Mouse (Mus musculus): Measurements from ENCODE around the gene Mfrp. TPM values are rescaled to one million over a fixed set of nuclear protein-coding genes. Genes with fewer than 3 reads are reported as not detected.
A peak's percentile ranks its signal among the peaks of the same experiment; 100 is the strongest.

Gene Mfrp
- polyA plus RNA-seq, 1 experiment from 2014 or later: 0.14 TPM

GRCm38 (mm10) chr9:44071914-44072598 is 29.5 kb upstream of the Mfrp start:
- WGBS: 34% methylated on average over 11 of the region's 11 CpGs
- H3K27ac ChIP-seq: no peak overlapping the region
- no peak overlapping the region for H3K4me3 ChIP-seq
- H3K9me3 ChIP-seq: no peaks in the 10 kb centered on the region
- no peak overlapping the region for H3K4me2 ChIP-seq
- peaks cover 11% of the 10 kb centered on the region for H3K27me3 ChIP-seq
- no peak for ATAC-seq (ENCODE audit: borderline replicate concordance, extremely low read depth, low FRiP score, low TSS enrichment)
- H3K4me1 ChIP-seq: peaks cover 24% of the 10 kb centered on the region
- no peaks in the 10 kb centered on the region for H3K36me3 ChIP-seq
- no peak overlapping the region for H3K9ac ChIP-seq

- WGBS: 41% methylated on average over 4 of the region's 4 CpGs
- no peak for ATAC-seq (ENCODE audit: borderline replicate concordance, extremely low read depth, low FRiP score, low TSS enrichment)
- Histone ChIP-seq H3K27ac (no peak overlapping the region), H3K36me3 (no peaks in the 10 kb centered on the region), H3K9ac (no peak overlapping the region), H3K4me3 (no peak overlapping the region), H3K9me3 (no peaks in the 10 kb centered on the region), H3K4me1 (peaks cover 18% of the 10 kb centered on the region), H3K27me3 (peaks cover 11% of the 10 kb centered on the region), H3K4me2 (no peak overlapping the region)
Observed at GRCm38 (mm10) chr9:44072599-44072915, 29.0 kb upstream of the Mfrp start.

- WGBS: 66% methylated on average over 5 of the region's 5 CpGs
- Histone ChIP-seq H3K9me3 (no peaks in the 10 kb centered on the region), H3K9ac (no peak overlapping the region), H3K27ac (no peak overlapping the region), H3K4me3 (no peak overlapping the region), H3K4me1 (peaks cover 18% of the 10 kb centered on the region; the same call in 1 of the 2 replicates), H3K27me3 (peaks cover 11% of the 10 kb centered on the region), H3K36me3 (no peaks in the 10 kb centered on the region), H3K4me2 (no peak overlapping the region)
- ATAC-seq (ENCODE audit: borderline replicate concordance, extremely low read depth, low FRiP score, low TSS enrichment): no peak
Observed at GRCm38 (mm10) chr9:44073115-44073514, 28.4 kb upstream of the Mfrp start.

- no peak overlapping the region for H3K9ac ChIP-seq
- no peak overlapping the region for H3K27ac ChIP-seq
- ATAC-seq (ENCODE audit: borderline replicate concordance, extremely low read depth, low FRiP score, low TSS enrichment): no peak
- no peak overlapping the region for H3K4me3 ChIP-seq
- H3K9me3 ChIP-seq: no peaks in the 10 kb centered on the region
- H3K4me2 ChIP-seq: no peak overlapping the region
- peaks cover 11% of the 10 kb centered on the region for H3K27me3 ChIP-seq
- H3K4me1 ChIP-seq: peaks cover 32% of the 10 kb centered on the region
- no peaks in the 10 kb centered on the region for H3K36me3 ChIP-seq
- 62% methylated on average over 9 of the region's 9 CpGs for WGBS
Observed at GRCm38 (mm10) chr9:44074395-44075275, 26.9 kb upstream of the Mfrp start.

GRCm38 (mm10) chr9:44075276-44075995 is 26.1 kb upstream of the Mfrp start:
- WGBS: 80% methylated on average over 24 of the region's 24 CpGs
- Histone ChIP-seq H3K36me3 (no peaks in the 10 kb centered on the region), H3K27ac (no peak overlapping the region), H3K9me3 (no peaks in the 10 kb centered on the region), H3K4me1 (peaks cover 32% of the 10 kb centered on the region), H3K4me2 (no peak overlapping the region), H3K27me3 (peaks cover 7% of the 10 kb centered on the region), H3K4me3 (no peak overlapping the region), H3K9ac (no peak overlapping the region)
- ATAC-seq (ENCODE audit: borderline replicate concordance, extremely low read depth, low FRiP score, low TSS enrichment): no peak

- no peak overlapping the region for H3K9ac ChIP-seq
Observed at GRCm38 (mm10) chr9:44075996-44076763, 25.3 kb upstream of the Mfrp start.

GRCm38 (mm10) chr9:44076764-44077120 is 24.8 kb upstream of the Mfrp start:
- no peaks in the 10 kb centered on the region for H3K36me3 ChIP-seq
- no peaks in the 10 kb centered on the region for H3K9me3 ChIP-seq
- no peak overlapping the region for H3K4me3 ChIP-seq
- no peak overlapping the region for H3K9ac ChIP-seq
- ATAC-seq (ENCODE audit: borderline replicate concordance, extremely low read depth, low FRiP score, low TSS enrichment): no peak
- WGBS: 16% methylated on average over 5 of the region's 5 CpGs
- peaks cover 22% of the 10 kb centered on the region for H3K4me1 ChIP-seq
- no peak overlapping the region for H3K4me2 ChIP-seq
- no peak overlapping the region for H3K27ac ChIP-seq
- H3K27me3 ChIP-seq: no peaks in the 10 kb centered on the region; the same call in none of the 2 replicates

More at GRCm38 (mm10) chr9:44075996-44076763, 25.3 kb upstream of the Mfrp start:
- no peak overlapping the region for H3K27ac ChIP-seq
- H3K4me2 ChIP-seq: no peak overlapping the region
- ATAC-seq (ENCODE audit: borderline replicate concordance, extremely low read depth, low FRiP score, low TSS enrichment): no peak
- H3K36me3 ChIP-seq: no peaks in the 10 kb centered on the region
- no peaks in the 10 kb centered on the region for H3K9me3 ChIP-seq
- peaks cover 27% of the 10 kb centered on the region for H3K4me1 ChIP-seq
- WGBS: 63% methylated on average over 16 of the region's 16 CpGs
- H3K27me3 ChIP-seq: no peaks in the 10 kb centered on the region; the same call in none of the 2 replicates
- H3K4me3 ChIP-seq: no peak overlapping the region

GRCm38 (mm10) chr9:44077266-44077910 is 24.1 kb upstream of the Mfrp start:
- peaks cover 17% of the 10 kb centered on the region for H3K4me1 ChIP-seq
- WGBS: 73% methylated on average over 11 of the region's 11 CpGs
- no peak overlapping the region for H3K9ac ChIP-seq

GRCm38 (mm10) chr9:44078136-44078797 is 23.3 kb upstream of the Mfrp start:
- H3K9me3 ChIP-seq: no peaks in the 10 kb centered on the region
- no peak overlapping the region for H3K27ac ChIP-seq
- peaks cover 14% of the 10 kb centered on the region for H3K4me1 ChIP-seq
- no peak for ATAC-seq (ENCODE audit: borderline replicate concordance, extremely low read depth, low FRiP score, low TSS enrichment)
- whole genome bisulfite sequencing: 74% methylated on average over 10 of the region's 10 CpGs
- peaks cover 11% of the 10 kb centered on the region for H3K27me3 ChIP-seq
- no peak overlapping the region for H3K9ac ChIP-seq
- H3K36me3 ChIP-seq: no peaks in the 10 kb centered on the region
- no peak overlapping the region for H3K4me3 ChIP-seq
- H3K4me2 ChIP-seq: peak overlapping the region; percentile 24

More at GRCm38 (mm10) chr9:44077266-44077910, 24.1 kb upstream of the Mfrp start:
- peaks cover 2% of the 10 kb centered on the region for H3K27me3 ChIP-seq
- no peaks in the 10 kb centered on the region for H3K9me3 ChIP-seq
- no peaks in the 10 kb centered on the region for H3K36me3 ChIP-seq
- no peak overlapping the region for H3K4me2 ChIP-seq
- H3K27ac ChIP-seq: no peak overlapping the region
- H3K4me3 ChIP-seq: no peak overlapping the region
- ATAC-seq (ENCODE audit: borderline replicate concordance, extremely low read depth, low FRiP score, low TSS enrichment): no peak

- no peak overlapping the region for H3K27ac ChIP-seq
- WGBS: 19% methylated on average over 16 of the region's 16 CpGs
- H3K9ac ChIP-seq: no peak overlapping the region
- H3K9me3 ChIP-seq: no peaks in the 10 kb centered on the region
- H3K4me2 ChIP-seq: peak overlapping the region; percentile 24
- peaks cover 20% of the 10 kb centered on the region for H3K27me3 ChIP-seq
- peak; percentile 75 for ATAC-seq (ENCODE audit: borderline replicate concordance, extremely low read depth, low FRiP score, low TSS enrichment)
- H3K4me3 ChIP-seq: no peak overlapping the region
- H3K36me3 ChIP-seq: no peaks in the 10 kb centered on the region
- H3K4me1 ChIP-seq: peaks cover 23% of the 10 kb centered on the region
Observed at GRCm38 (mm10) chr9:44078955-44079756, 22.4 kb upstream of the Mfrp start.

Data from lung, embryonic 15.5 days (tissue).